Mouse (Mus musculus) liver, embryonic 12.5 days (tissue): ENCODE measurements around the gene Khk. TPM values are rescaled to one million over a fixed set of nuclear protein-coding genes. Genes with fewer than 3 reads are reported as not detected.

ENCODE experiments used
- ATAC-seq: fragments of 200-750 bp; cut with Nextera tagmentation; 2 replicates; pipeline ENCODE4 v1.8.0; 2017; ENCODE audit warnings: moderate number of reproducible peaks, mild to moderate bottlenecking, moderate library complexity
- H3K27ac ChIP-seq: fragments of 300-500 bp; sonication (generic); 2 replicates; pipeline ENCODE4 v1.5.1; 2016; ENCODE audit warnings: mild to moderate bottlenecking
- H3K27me3 ChIP-seq: fragments of 300-500 bp; sonication (generic); replicated peaks from 2 replicates; pipeline ENCODE4 v1.6.1; 2016; ENCODE audit warnings: mild to moderate bottlenecking, moderate library complexity
- H3K36me3 ChIP-seq: fragments of 300-500 bp; sonication (generic); 2 replicates; pipeline ENCODE4 v1.6.1; 2016; ENCODE audit warnings: mild to moderate bottlenecking, moderate library complexity
- H3K4me1 ChIP-seq: fragments of 300-500 bp; sonication (generic); 2 replicates; pipeline ENCODE4 v1.6.1; 2016
- H3K4me2 ChIP-seq: fragments of 300-500 bp; sonication (generic); 2 replicates; pipeline ENCODE4 v1.6.1; 2016; ENCODE audit warnings: mild to moderate bottlenecking, moderate library complexity
- H3K4me3 ChIP-seq: fragments of 300-500 bp; sonication (generic); 2 replicates; pipeline ENCODE4 v1.5.1; 2016; ENCODE audit warnings: mild to moderate bottlenecking, moderate library complexity
- H3K9ac ChIP-seq: fragments of 300-500 bp; sonication (generic); 2 replicates; pipeline ENCODE4 v1.6.1; 2016; ENCODE audit warnings: mild to moderate bottlenecking, moderate library complexity
- H3K9me3 ChIP-seq: fragments of 300-500 bp; sonication (generic); replicated peaks from 2 replicates; pipeline ENCODE4 v1.6.1; 2016; ENCODE audit warnings: mild to moderate bottlenecking, moderate library complexity
- WGBS: fragments of 180-500 bp; shearing (Covaris S2); methylation state at CpG from one replicate; pipeline ENCODE4 v1.1.7; 2016; ENCODE audit not compliant: insufficient replicate concordance; 5-methylcytosine and 5-hydroxymethylcytosine counted together
- polyA plus RNA-seq: library from polyadenylated mRNA; unstranded; fragments of >200 nt; fragmentation: Nextera tagmentation; extraction: Ambion mirVana; gene quantifications from 2 replicates; pipeline ENCODE4 v1.2.1, GENCODE M21; 2016

Khk gene
- polyA plus RNA-seq, 1 experiment from 2014 or later: 36.3 TPM

- 86% methylated on average over 5 of the region's 5 CpGs for WGBS
- H3K4me3 ChIP-seq: no peak overlapping the region
Observed at GRCm38 (mm10) chr5:30925217-30925616, 4.0 kb downstream of the Khk start.

GRCm38 (mm10) chr5:30926073-30926472, 4.8 kb downstream of the Khk start:
- Histone ChIP-seq H3K4me3 (no peak overlapping the region), H3K9me3 (no peaks in the 10 kb centered on the region), H3K4me2 (no peak overlapping the region), H3K27me3 (no peaks in the 10 kb centered on the region), H3K4me1 (peaks cover 28% of the 10 kb centered on the region), H3K36me3 (peaks cover 5% of the 10 kb centered on the region), H3K9ac (no peak overlapping the region), H3K27ac (no peak overlapping the region)
- ATAC-seq: no peak
- 70% methylated on average over 2 of the region's 2 CpGs for WGBS

More at GRCm38 (mm10) chr5:30925217-30925616, 4.0 kb downstream of the Khk start:
- no peak overlapping the region for H3K4me2 ChIP-seq
- no peak for ATAC-seq
- no peaks in the 10 kb centered on the region for H3K27me3 ChIP-seq
- no peak overlapping the region for H3K27ac ChIP-seq
- H3K36me3 ChIP-seq: peaks cover 11% of the 10 kb centered on the region
- H3K9me3 ChIP-seq: no peaks in the 10 kb centered on the region
- no peak overlapping the region for H3K9ac ChIP-seq
- H3K4me1 ChIP-seq: peaks cover 36% of the 10 kb centered on the region

- 46% methylated on average over 7 of the region's 7 CpGs for WGBS
- ATAC-seq: no peak
Observed at GRCm38 (mm10) chr5:30927945-30928529, 6.8 kb downstream of the Khk start.

GRCm38 (mm10) chr5:30930121-30930520, 8.9 kb downstream of the Khk start:
- no peaks in the 10 kb centered on the region for H3K27me3 ChIP-seq
- no peak overlapping the region for H3K4me2 ChIP-seq
- no peaks in the 10 kb centered on the region for H3K9me3 ChIP-seq
- H3K4me1 ChIP-seq: no peaks in the 10 kb centered on the region
- 56% methylated on average over 4 of the region's 4 CpGs for WGBS
- peaks cover 9% of the 10 kb centered on the region for H3K36me3 ChIP-seq
- H3K27ac ChIP-seq: no peak overlapping the region
- no peak for ATAC-seq
- no peak overlapping the region for H3K4me3 ChIP-seq
- no peak overlapping the region for H3K9ac ChIP-seq

More at GRCm38 (mm10) chr5:30927945-30928529, 6.8 kb downstream of the Khk start:
- H3K27ac ChIP-seq: no peak overlapping the region
- H3K4me2 ChIP-seq: 0 out of 2 replicates have a peak overlapping the region, but pooled peaks have one; percentile 4
- H3K4me1 ChIP-seq: peaks cover 13% of the 10 kb centered on the region
- no peaks in the 10 kb centered on the region for H3K27me3 ChIP-seq
- no peaks in the 10 kb centered on the region for H3K9me3 ChIP-seq
- H3K9ac ChIP-seq: no peak overlapping the region
- H3K4me3 ChIP-seq: no peak overlapping the region
- H3K36me3 ChIP-seq: peaks cover 9% of the 10 kb centered on the region

GRCm38 (mm10) chr5:30930846-30931245, 9.6 kb downstream of the Khk start:
- Histone ChIP-seq H3K4me1 (no peaks in the 10 kb centered on the region), H3K36me3 (peaks cover 6% of the 10 kb centered on the region), H3K9ac (no peak overlapping the region), H3K4me3 (no peak overlapping the region), H3K27ac (no peak overlapping the region), H3K27me3 (no peaks in the 10 kb centered on the region), H3K9me3 (no peaks in the 10 kb centered on the region), H3K4me2 (no peak overlapping the region)
- no peak for ATAC-seq
- 85% methylated on average over 6 of the region's 6 CpGs for WGBS

- WGBS: 78% methylated on average over 4 of the region's 4 CpGs
- no peaks in the 10 kb centered on the region for H3K4me1 ChIP-seq
- H3K4me2 ChIP-seq: no peak overlapping the region
- peaks cover 6% of the 10 kb centered on the region for H3K36me3 ChIP-seq
- no peaks in the 10 kb centered on the region for H3K9me3 ChIP-seq
- no peak for ATAC-seq
- no peak overlapping the region for H3K9ac ChIP-seq
- H3K4me3 ChIP-seq: no peak overlapping the region
- H3K27me3 ChIP-seq: no peaks in the 10 kb centered on the region
- H3K27ac ChIP-seq: no peak overlapping the region
Observed at GRCm38 (mm10) chr5:30931378-30931777, 10.1 kb downstream of the Khk start.

GRCm38 (mm10) chr5:30933705-30934104, 12.5 kb downstream of the Khk start:
- no peaks in the 10 kb centered on the region for H3K9me3 ChIP-seq
- H3K4me1 ChIP-seq: no peaks in the 10 kb centered on the region
- ATAC-seq: no peak
- H3K27ac ChIP-seq: no peak overlapping the region
- WGBS: 51% methylated on average over 5 of the region's 5 CpGs
- no peak overlapping the region for H3K9ac ChIP-seq
- H3K4me3 ChIP-seq: no peak overlapping the region
- H3K4me2 ChIP-seq: no peak overlapping the region
- no peaks in the 10 kb centered on the region for H3K27me3 ChIP-seq
- peaks cover 6% of the 10 kb centered on the region for H3K36me3 ChIP-seq

- Histone ChIP-seq H3K36me3 (peaks cover 6% of the 10 kb centered on the region), H3K4me1 (no peaks in the 10 kb centered on the region), H3K27me3 (no peaks in the 10 kb centered on the region), H3K9ac (no peak overlapping the region), H3K4me3 (no peak overlapping the region), H3K4me2 (no peak overlapping the region), H3K27ac (no peak overlapping the region), H3K9me3 (no peaks in the 10 kb centered on the region)
- ATAC-seq: no peak
- WGBS: 81% methylated on average over 5 of the region's 5 CpGs
Observed at GRCm38 (mm10) chr5:30934725-30935461, 13.7 kb downstream of the Khk start.

GRCm38 (mm10) chr5:30943004-30943403, 21.8 kb downstream of the Khk start:
- H3K4me2 ChIP-seq: no peak overlapping the region
- ATAC-seq: no peak
- H3K36me3 ChIP-seq: no peaks in the 10 kb centered on the region
- H3K27me3 ChIP-seq: peaks cover 22% of the 10 kb centered on the region
- no peak overlapping the region for H3K4me3 ChIP-seq
- no peak overlapping the region for H3K27ac ChIP-seq
- no peaks in the 10 kb centered on the region for H3K9me3 ChIP-seq
- 81% methylated on average over 2 of the region's 2 CpGs for WGBS
- H3K9ac ChIP-seq: no peak overlapping the region
- H3K4me1 ChIP-seq: peaks cover 6% of the 10 kb centered on the region

- Histone ChIP-seq H3K36me3 (no peaks in the 10 kb centered on the region), H3K4me1 (peaks cover 12% of the 10 kb centered on the region), H3K27me3 (peaks cover 22% of the 10 kb centered on the region), H3K4me2 (peak overlapping the region; percentile 72; the same call in 1 of the 2 replicates), H3K9ac (no peak overlapping the region), H3K4me3 (no peak overlapping the region), H3K27ac (no peak overlapping the region), H3K9me3 (no peaks in the 10 kb centered on the region)
- no peak for ATAC-seq
- WGBS: 70% methylated on average over 6 of the region's 6 CpGs
Observed at GRCm38 (mm10) chr5:30944344-30944743, 23.1 kb downstream of the Khk start.

- Histone ChIP-seq H3K4me3 (peak within 1 kb of the TSS; percentile 48), H3K27ac (no peak within 1 kb of the TSS), H3K4me2 (peak within 1 kb of the TSS; percentile 72), H3K9me3 (no peaks in the 10 kb centered on the region), H3K36me3 (no peaks in the 10 kb centered on the region), H3K9ac (peak within 1 kb of the TSS; percentile 57), H3K4me1 (peaks cover 16% of the 10 kb centered on the region), H3K27me3 (peaks cover 22% of the 10 kb centered on the region)
- 8% methylated on average over 44 of the region's 44 CpGs for WGBS
- peak; percentile 41; the same call in 1 of the 2 replicates for ATAC-seq
Observed at GRCm38 (mm10) chr5:30944956-30945781, 23.9 kb downstream of the Khk start, which contains the start of gene Cgref1. TSS of gene Cgref1 (minus strand) at chr5:30945591.

GRCm38 (mm10) chr5:30948620-30949019, 27.4 kb downstream of the Khk start:
- peaks cover 18% of the 10 kb centered on the region for H3K36me3 ChIP-seq
- WGBS: 68% methylated on average over 5 of the region's 5 CpGs
- H3K9me3 ChIP-seq: no peaks in the 10 kb centered on the region
- no peak overlapping the region for H3K4me3 ChIP-seq
- no peak overlapping the region for H3K9ac ChIP-seq
- H3K27ac ChIP-seq: no peak overlapping the region
- H3K4me2 ChIP-seq: no peak overlapping the region
- peaks cover 26% of the 10 kb centered on the region for H3K4me1 ChIP-seq
- ATAC-seq: no peak
- peaks cover 22% of the 10 kb centered on the region for H3K27me3 ChIP-seq
